Mouse (Mus musculus) forebrain, embryonic 12.5 days (tissue): ENCODE measurements around the gene Pfkm. TPM values are rescaled to one million over a fixed set of nuclear protein-coding genes. Genes with fewer than 3 reads are reported as not detected.

ENCODE experiments used
- ATAC-seq: fragments of 200-750 bp; cut with Nextera tagmentation; 2 replicates; pipeline ENCODE4 v1.8.0; 2017; ENCODE audit warnings: moderate TSS enrichment; ENCODE audit not compliant: low FRiP score
- H3K27ac ChIP-seq: fragments of 300-500 bp; sonication (generic); 2 replicates; pipeline ENCODE4 v1.5.1; 2016; ENCODE audit warnings: mild to moderate bottlenecking
- H3K27me3 ChIP-seq: fragments of 300-500 bp; sonication (generic); 2 replicates; pipeline ENCODE4 v1.6.1; 2016; ENCODE audit warnings: mild to moderate bottlenecking
- H3K36me3 ChIP-seq: fragments of 300-500 bp; sonication (generic); replicated peaks from 2 replicates; pipeline ENCODE4 v1.6.1; 2016; ENCODE audit warnings: mild to moderate bottlenecking
- H3K4me1 ChIP-seq: fragments of 300-500 bp; sonication (generic); 2 replicates; pipeline ENCODE4 v1.6.1; 2016
- H3K4me2 ChIP-seq: fragments of 300-500 bp; sonication (generic); 2 replicates; pipeline ENCODE4 v1.6.1; 2016; ENCODE audit warnings: mild to moderate bottlenecking, moderate library complexity
- H3K4me3 ChIP-seq: fragments of 300-500 bp; sonication (generic); replicated peaks from 2 replicates; pipeline ENCODE4 v1.5.1; 2016; ENCODE audit warnings: mild to moderate bottlenecking
- H3K9ac ChIP-seq: fragments of 300-500 bp; sonication (generic); 2 replicates; pipeline ENCODE4 v1.6.1; 2016; ENCODE audit warnings: mild to moderate bottlenecking
- H3K9me3 ChIP-seq: fragments of 300-500 bp; sonication (generic); 2 replicates; pipeline ENCODE4 v1.6.1; 2016
- WGBS: fragments of 180-500 bp; shearing (Covaris S2); methylation state at CpG from one replicate; pipeline ENCODE4 v1.1.7; 2016; 5-methylcytosine and 5-hydroxymethylcytosine counted together
- polyA plus RNA-seq: library from polyadenylated mRNA; unstranded; fragments of >200 nt; fragmentation: Nextera tagmentation; extraction: Ambion mirVana; gene quantifications from 2 replicates; pipeline ENCODE4 v1.2.1, GENCODE M21; 2016

Gene Pfkm
- polyA plus RNA-seq, 1 experiment from 2014 or later = 52.5 TPM

DNA sequence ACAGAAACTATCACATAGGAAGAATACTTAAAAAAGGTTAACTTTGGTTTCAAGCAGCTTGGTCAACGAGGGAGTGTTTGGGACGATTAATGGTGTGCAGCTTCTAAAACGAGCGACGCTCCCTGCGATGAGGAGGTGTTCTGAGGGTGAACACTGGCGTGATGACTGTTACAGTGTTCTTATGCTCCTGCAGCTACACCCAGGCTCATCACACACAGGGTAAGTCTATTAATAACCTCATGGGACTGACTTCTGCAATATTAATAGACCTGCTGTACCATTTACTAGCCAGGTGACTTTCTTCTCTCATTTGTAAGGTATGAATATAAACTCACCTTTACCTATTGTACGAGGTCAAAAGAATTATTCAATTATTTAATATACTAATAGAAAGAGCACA lies 17.9 kb upstream of the Pfkm start:
- H3K27ac ChIP-seq = no peak overlapping the region
- no peaks in the 10 kb centered on the region for H3K4me1 ChIP-seq
- no peak overlapping the region for H3K4me3 ChIP-seq
- WGBS = 94% methylated on average over 8 of the region's 8 CpGs
- peaks cover 69% of the 10 kb centered on the region for H3K36me3 ChIP-seq
- no peaks in the 10 kb centered on the region for H3K27me3 ChIP-seq
- H3K9me3 ChIP-seq = no peaks in the 10 kb centered on the region
- H3K9ac ChIP-seq = no peak overlapping the region
- ATAC-seq = no peak
- H3K4me2 ChIP-seq = no peak overlapping the region

DNA sequence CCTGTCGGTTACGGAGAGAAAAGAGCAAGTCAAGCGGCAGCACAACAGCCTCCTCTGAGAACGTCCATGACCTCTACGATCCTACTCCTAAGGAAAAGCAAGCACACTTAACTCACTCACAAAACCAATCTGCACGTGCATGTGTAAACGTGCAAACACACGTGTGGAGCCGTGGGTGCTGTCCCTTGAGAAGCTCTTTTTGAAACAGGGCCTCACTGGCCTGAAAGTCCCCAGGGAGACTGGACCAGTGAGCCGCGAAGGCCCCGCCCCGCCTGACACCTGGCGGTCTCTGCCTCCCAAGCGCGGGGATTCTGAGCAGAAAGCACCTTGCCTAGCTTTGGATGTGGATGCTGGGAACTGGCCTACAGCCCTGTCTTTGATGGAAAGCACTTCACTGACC lies 17.4 kb upstream of the Pfkm start:
- H3K27ac ChIP-seq = no peak overlapping the region
- no peaks in the 10 kb centered on the region for H3K9me3 ChIP-seq
- H3K4me1 ChIP-seq = no peaks in the 10 kb centered on the region
- no peak for ATAC-seq
- no peak overlapping the region for H3K4me2 ChIP-seq
- no peak overlapping the region for H3K9ac ChIP-seq
- H3K27me3 ChIP-seq = no peaks in the 10 kb centered on the region
- no peak overlapping the region for H3K4me3 ChIP-seq
- 85% methylated on average over 16 of the region's 16 CpGs for WGBS
- peaks cover 66% of the 10 kb centered on the region for H3K36me3 ChIP-seq

DNA sequence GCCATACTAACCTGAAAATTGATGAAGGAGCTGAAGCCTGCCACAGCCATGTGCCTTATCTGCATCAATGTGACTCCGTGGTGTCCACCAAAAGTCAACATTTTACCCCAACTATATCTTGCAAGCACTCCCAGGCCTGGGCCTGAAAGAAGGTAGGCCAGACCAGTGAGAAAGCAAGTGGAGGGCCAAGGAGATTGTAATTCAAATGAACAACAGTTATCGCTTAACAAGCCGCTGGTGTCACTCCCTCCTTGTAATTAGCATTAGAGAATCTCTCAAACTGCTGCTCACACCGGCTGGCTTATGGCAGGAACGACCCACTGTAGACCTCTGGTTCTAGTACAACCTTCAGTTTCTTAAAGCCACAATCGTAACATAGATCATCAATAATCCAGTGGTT lies 15.5 kb upstream of the Pfkm start:
- Histone ChIP-seq H3K9ac (no peak overlapping the region), H3K4me1 (no peaks in the 10 kb centered on the region), H3K4me2 (no peak overlapping the region), H3K4me3 (no peak overlapping the region), H3K9me3 (no peaks in the 10 kb centered on the region), H3K27me3 (no peaks in the 10 kb centered on the region), H3K36me3 (peaks cover 63% of the 10 kb centered on the region), H3K27ac (no peak overlapping the region)
- 91% methylated on average over 6 of the region's 6 CpGs for WGBS
- ATAC-seq = no peak

GRCm38 (mm10) chr15:98088889-98089288 lies 3.5 kb upstream of the Pfkm start:
- peaks cover 26% of the 10 kb centered on the region for H3K36me3 ChIP-seq
- no peaks in the 10 kb centered on the region for H3K27me3 ChIP-seq
- peaks cover 18% of the 10 kb centered on the region for H3K4me1 ChIP-seq
- no peak overlapping the region for H3K9ac ChIP-seq
- no peaks in the 10 kb centered on the region for H3K9me3 ChIP-seq
- ATAC-seq = no peak
- no peak overlapping the region for H3K4me2 ChIP-seq
- 81% methylated on average over 1 of the region's 1 CpGs for WGBS
- H3K27ac ChIP-seq = no peak overlapping the region
- no peak overlapping the region for H3K4me3 ChIP-seq

- Histone ChIP-seq H3K36me3 (peaks cover 21% of the 10 kb centered on the region), H3K9ac (no peak overlapping the region), H3K9me3 (no peaks in the 10 kb centered on the region), H3K4me1 (peaks cover 19% of the 10 kb centered on the region), H3K4me3 (no peak overlapping the region), H3K27me3 (no peaks in the 10 kb centered on the region), H3K4me2 (no peak overlapping the region), H3K27ac (no peak overlapping the region)
- ATAC-seq = no peak
- 79% methylated on average over 9 of the region's 9 CpGs for WGBS
Measured at GRCm38 (mm10) chr15:98089421-98090183, 2.8 kb upstream of the Pfkm start.

DNA sequence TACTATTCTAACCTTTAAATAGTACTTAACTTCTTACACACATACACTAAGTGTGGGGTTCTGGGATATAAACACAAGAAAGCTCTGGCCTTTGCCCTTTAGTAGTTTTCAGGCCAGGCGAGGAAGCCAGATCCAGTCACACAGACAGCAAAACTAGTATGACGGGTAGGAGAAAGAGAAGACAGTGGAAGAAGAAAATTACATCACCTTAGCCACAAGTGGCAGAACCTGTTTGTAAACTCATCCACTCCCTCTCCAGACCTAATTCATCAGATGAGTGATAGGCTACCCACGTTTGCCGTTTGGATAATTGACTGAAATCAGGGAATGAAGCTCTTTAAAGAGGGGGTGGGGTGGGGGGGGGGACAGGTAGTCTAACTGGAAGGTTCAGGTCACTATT lies 548 bp upstream of the Pfkm start:
- Histone ChIP-seq H3K27ac (no peak overlapping the region), H3K4me1 (peaks cover 19% of the 10 kb centered on the region), H3K9me3 (0 out of 2 replicates have a peak, but pooled peaks cover under 1% of the 10 kb centered on the region), H3K36me3 (0 out of 2 replicates have a peak, but pooled peaks cover 3% of the 10 kb centered on the region), H3K27me3 (no peaks in the 10 kb centered on the region), H3K4me3 (peak overlapping the region; percentile 72), H3K4me2 (peak overlapping the region; percentile 78), H3K9ac (peak overlapping the region; percentile 91)
- WGBS = 34% methylated on average over 4 of the region's 4 CpGs
- no peak for ATAC-seq

GRCm38 (mm10) chr15:98093121-98094011 lies 977 bp downstream of the Pfkm start, which contains the start of gene Senp1:
TSS of gene Senp1 (minus strand) at chr15:98093744.
- under 1% methylated on average over 56 of the region's 58 CpGs for WGBS

GRCm38 (mm10) chr15:98094905-98095304 lies 2.5 kb downstream of the Pfkm start:
- 89% methylated on average over 12 of the region's 12 CpGs for WGBS
- Histone ChIP-seq H3K9ac (no peak overlapping the region), H3K36me3 (no peaks in the 10 kb centered on the region), H3K4me3 (no peak overlapping the region), H3K4me1 (peaks cover 19% of the 10 kb centered on the region), H3K9me3 (0 out of 2 replicates have a peak, but pooled peaks cover 3% of the 10 kb centered on the region), H3K27me3 (0 out of 2 replicates have a peak, but pooled peaks cover 2% of the 10 kb centered on the region), H3K4me2 (no peak overlapping the region), H3K27ac (no peak overlapping the region)
- no peak for ATAC-seq

More at GRCm38 (mm10) chr15:98093121-98094011, 977 bp downstream of the Pfkm start, which contains the start of gene Senp1:
- H3K4me3 ChIP-seq = peak within 1 kb of the TSS; percentile 72
- H3K4me2 ChIP-seq = peak within 1 kb of the TSS; percentile 78
- peaks cover 19% of the 10 kb centered on the region for H3K4me1 ChIP-seq
- peak; percentile 90 for ATAC-seq
- 0 out of 2 replicates have a peak, but pooled peaks cover 3% of the 10 kb centered on the region for H3K9me3 ChIP-seq
- H3K36me3 ChIP-seq = 0 out of 2 replicates have a peak, but pooled peaks cover 3% of the 10 kb centered on the region
- H3K9ac ChIP-seq = peak within 1 kb of the TSS; percentile 91
- H3K27me3 ChIP-seq = no peaks in the 10 kb centered on the region
- peak within 1 kb of the TSS; percentile 91 for H3K27ac ChIP-seq

DNA sequence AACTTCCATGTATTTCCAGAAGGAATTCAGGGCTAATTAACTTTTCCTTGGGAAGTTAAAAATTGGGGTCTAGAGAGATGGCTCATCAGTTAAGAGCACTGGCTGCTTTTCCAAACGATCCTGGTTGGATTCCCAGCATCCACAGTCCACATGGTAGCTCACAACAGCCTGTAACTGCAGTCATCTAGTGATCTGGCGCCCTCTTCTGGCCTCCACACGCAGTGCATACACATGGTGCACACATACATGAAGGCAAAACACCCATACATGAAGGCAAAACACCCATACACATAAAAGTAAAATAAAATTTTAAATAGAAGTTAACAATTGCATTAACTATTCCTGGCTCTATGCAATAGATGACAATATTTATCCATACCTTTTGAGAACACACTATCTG lies 4.6 kb downstream of the Pfkm start:
- Histone ChIP-seq H3K4me1 (peaks cover 8% of the 10 kb centered on the region), H3K27ac (no peak overlapping the region), H3K36me3 (no peaks in the 10 kb centered on the region), H3K27me3 (0 out of 2 replicates have a peak, but pooled peaks cover 3% of the 10 kb centered on the region), H3K4me3 (no peak overlapping the region), H3K4me2 (no peak overlapping the region), H3K9ac (no peak overlapping the region), H3K9me3 (0 out of 2 replicates have a peak, but pooled peaks cover 3% of the 10 kb centered on the region)
- WGBS = 52% methylated on average over 3 of the region's 3 CpGs
- no peak for ATAC-seq

GRCm38 (mm10) chr15:98098519-98098918 lies 6.1 kb downstream of the Pfkm start:
- Histone ChIP-seq H3K4me1 (peaks cover 2% of the 10 kb centered on the region; the same call in 1 of the 2 replicates), H3K4me2 (no peak overlapping the region), H3K4me3 (no peak overlapping the region), H3K9me3 (0 out of 2 replicates have a peak, but pooled peaks cover 3% of the 10 kb centered on the region), H3K9ac (no peak overlapping the region), H3K36me3 (no peaks in the 10 kb centered on the region), H3K27me3 (0 out of 2 replicates have a peak, but pooled peaks cover 3% of the 10 kb centered on the region), H3K27ac (no peak overlapping the region)
- ATAC-seq = no peak
- WGBS = 85% methylated on average over 9 of the region's 9 CpGs

DNA sequence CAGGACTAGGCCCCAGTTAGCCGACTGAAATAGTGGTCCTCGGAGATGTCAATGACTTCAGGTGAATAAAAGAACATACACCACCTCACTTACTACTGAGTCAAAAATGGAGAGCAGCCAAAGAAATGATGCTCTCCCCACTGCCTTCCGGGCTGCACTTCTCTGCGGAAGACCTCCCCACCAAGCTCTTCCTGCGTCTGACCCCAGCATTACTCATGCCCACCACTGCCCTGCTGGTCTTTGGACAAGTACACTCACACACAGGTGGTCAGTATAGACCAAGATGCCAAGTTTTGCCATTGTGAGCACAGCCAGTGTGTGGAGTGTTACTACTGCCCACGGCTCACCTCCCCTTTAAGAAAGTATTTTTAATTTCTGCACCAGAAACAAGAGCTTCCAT lies 10.0 kb downstream of the Pfkm start:
- no peak overlapping the region for H3K4me3 ChIP-seq
- no peak for ATAC-seq
- no peak overlapping the region for H3K4me2 ChIP-seq
- H3K27ac ChIP-seq = no peak overlapping the region
- 0 out of 2 replicates have a peak, but pooled peaks cover 3% of the 10 kb centered on the region for H3K27me3 ChIP-seq
- WGBS = 89% methylated on average over 6 of the region's 6 CpGs
- peaks cover 1% of the 10 kb centered on the region; the same call in 1 of the 2 replicates for H3K4me1 ChIP-seq
- no peaks in the 10 kb centered on the region for H3K36me3 ChIP-seq
- H3K9me3 ChIP-seq = no peaks in the 10 kb centered on the region
- H3K9ac ChIP-seq = no peak overlapping the region

DNA sequence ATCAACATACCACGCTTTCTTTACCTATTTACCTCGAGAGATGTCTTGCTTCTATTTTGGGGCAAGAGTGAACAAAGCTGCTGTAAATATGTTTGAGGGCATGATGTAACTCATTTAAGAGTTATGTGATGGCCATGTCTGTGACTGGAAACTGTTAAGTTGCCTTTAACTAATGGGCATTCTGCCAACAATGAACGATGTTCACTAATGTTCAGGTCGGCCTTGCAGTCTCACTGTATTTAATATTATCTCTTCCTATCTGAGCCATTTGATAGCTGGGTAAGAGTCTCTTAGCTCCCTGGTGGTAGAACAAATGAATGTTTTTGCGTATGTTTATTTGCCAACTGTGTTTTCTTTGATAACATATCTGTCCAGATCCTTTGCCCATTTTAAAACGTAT lies 14.1 kb downstream of the Pfkm start:
- H3K9me3 ChIP-seq = no peaks in the 10 kb centered on the region
- H3K4me3 ChIP-seq = no peak overlapping the region
- H3K27ac ChIP-seq = no peak overlapping the region
- peaks cover 26% of the 10 kb centered on the region for H3K4me1 ChIP-seq
- WGBS = 87% methylated on average over 6 of the region's 6 CpGs
- H3K27me3 ChIP-seq = no peaks in the 10 kb centered on the region
- no peak overlapping the region for H3K9ac ChIP-seq
- no peaks in the 10 kb centered on the region for H3K36me3 ChIP-seq
- no peak overlapping the region for H3K4me2 ChIP-seq
- no peak for ATAC-seq
